In genomic region chr4:129561184-129561583, GRCm38 (mm10) we compare ENCODE assay signal across 24 mouse cellular contexts. TPM values are rescaled to one million over a fixed set of nuclear protein-coding genes. Genes with fewer than 3 reads are reported as not detected.
DNase-seq lines count a peak whose midpoint lies in the region; TF ChIP-seq lines count a peak whose summit lies in the region.
"Had no signal": no experiment of that assay in that cellular context is flagged by ENCODE, and none has a peak within 500 bp of the region (broad histone marks: within the 10 kb centered on the region; RNA-seq: fewer than 3 reads in every experiment).

No protein-coding gene starts in this region.

- 0 out of 4 replicates have a peak, but pooled peaks of 1 of the 2 experiments have one; percentile 21 for TF ChIP-seq EP300 in MEL (IDR thresholded peaks at IDR 0.05; ENCODE audit: low read depth in 1 of 2, low read length in 2 of 2)

- TF ChIP-seq RAD21 in MEL (IDR thresholded peaks at IDR 0.05; ENCODE audit: low read depth, low read length): no peak

- no peak overlapping the region for H3K4me3 ChIP-seq in MEL (ENCODE audit: control insufficient read depth in 1 of 2, insufficient read depth in 1 of 2, low read depth in 2 of 2, low read length in 2 of 2)

- no peaks in the 10 kb centered on the region; a peak in 2 of 4 replicates for H3K27me3 ChIP-seq in MEL (ENCODE audit: control insufficient read depth in 1 of 2, insufficient read depth in 2 of 2, low read length in 2 of 2)
- H3K27me3 ChIP-seq: CH12.LX, Patski had no signal

- TF ChIP-seq CTCF in MEL (IDR thresholded peaks at IDR 0.05 in 2 of 3, conservative IDR thresholded peaks at IDR 0.05 in 1 of 3; ENCODE audit: control insufficient read depth in 1 of 3, insufficient read depth in 1 of 3, low read depth in 2 of 3, low read length in 3 of 3, poor library complexity in 1 of 3, severe bottlenecking in 1 of 3): no peak

- H3K9ac ChIP-seq in MEL (ENCODE audit: control insufficient read depth, low read depth, low read length, poor library complexity, severe bottlenecking): no peak overlapping the region

- H3K4me1 ChIP-seq in MEL (ENCODE audit: control insufficient read depth in 1 of 2, insufficient read depth in 2 of 2, low read length in 2 of 2): peaks cover 0 to 8% of the 10 kb centered on the region in 2 experiments; a peak in 2 of 4 replicates

- H3K36me3 ChIP-seq in MEL (ENCODE audit: control insufficient read depth in 1 of 2, insufficient read depth in 2 of 2, low read length in 2 of 2): no peaks in the 10 kb centered on the region; a peak in 2 of 4 replicates
- H3K36me3 ChIP-seq: G1E had no signal

- H3K79me2 ChIP-seq in MEL (ENCODE audit: control insufficient read depth, insufficient read depth, low read length, poor library complexity): peaks cover 1% of the 10 kb centered on the region; the same call in 1 of the 2 replicates

- H3K27ac ChIP-seq in MEL (ENCODE audit: control insufficient read depth, low read depth, low read length): no peak overlapping the region

- DNase-seq in CD4-positive helper T cell, adult 2 months (ENCODE audit: low read depth, low spot score): peak; percentile 53
- DNase-seq in MEL (ENCODE audit: low read depth, low spot score): no peak
- DNase-seq in T-cell, adult 2 months (ENCODE audit: low spot score): peak; percentile 29
- DNase-seq in induced T-regulatory cell, adult 2 months (ENCODE audit: low read depth): peak; percentile 50
- DNase-seq in right cerebral cortex, postnatal 4 days: no peak
- DNase-seq in right cerebral cortex, adult 2 months (ENCODE audit: low spot score in 2 of 2): no peak
- DNase-seq in urinary bladder, postnatal 10 days (ENCODE audit: low spot score): no peak
- DNase-seq in ovary, postnatal 36 days (ENCODE audit: low spot score): no peak
- DNase-seq: adrenal gland, adult 2 months; adrenal gland, adult 8-10 months; adrenal gland, postnatal 10 days; adrenal gland, postnatal 14 days; adrenal gland, postnatal 25 days; adrenal gland, postnatal 36 days; B cell, adult 2 months; cerebellum, adult 11 months; cerebellum, adult 11-12 months; cerebellum, adult 18-20 months; cerebellum, adult 2 months; cerebellum, adult 8-10 months had no signal

- H3K9me3 ChIP-seq in MEL (replicated peaks; ENCODE audit: insufficient read depth, low read length): no peaks in the 10 kb centered on the region
- H3K9me3 ChIP-seq: G1E had no signal

- no peak for TF ChIP-seq POLR2A in MEL (IDR thresholded peaks at IDR 0.05; ENCODE audit: control insufficient read depth in 1 of 2, insufficient read depth in 1 of 2, low read depth in 1 of 2, low read length in 2 of 2, poor library complexity in 1 of 2)

TF ChIP-seq in MEL, 35 proteins besides CTCF, POLR2A, EP300 and RAD21:
- TF ChIP-seq RCOR1 (IDR thresholded peaks at IDR 0.05; ENCODE audit: low read depth, low read length) (0 out of 2 replicates have a peak, but pooled peaks have one; percentile 27), TAL1 (IDR thresholded peaks at IDR 0.05; ENCODE audit: low read length) (no peak), ZMIZ1 (IDR thresholded peaks at IDR 0.05; ENCODE audit: low read depth, low read length) (no peak), TCF12 (IDR thresholded peaks at IDR 0.05; ENCODE audit: low read depth, low read length) (peak; percentile 45; the same call in 1 of the 2 replicates), GATA1 (IDR thresholded peaks at IDR 0.05; ENCODE audit: low read depth, low read length) (peak; percentile 64)

RNA-seq across cellular contexts. Expression of gene Lck, which starts 12.3 kb away (rescaled TPM):
- total RNA-seq in MEL (2012; rRNA removed): 2.7 and 3.6 TPM in 2 replicates
- 1 to 10 TPM in 1 of 2 experiments, not detected in 1; 6.9 TPM for polyA plus RNA-seq in MEL (2012; ENCODE audit: insufficient read depth in 1 of 2, insufficient read length in 2 of 2, low read depth in 1 of 2, low replicate concordance in 2 of 2, missing spikeins in 1 of 2)

RNA-seq across cellular contexts. Expression of gene Fam167b, which starts 17.2 kb away (rescaled TPM):
- total RNA-seq in MEL (2012; rRNA removed): not detected in 2 replicates
- polyA plus RNA-seq in MEL (2012; ENCODE audit: insufficient read depth in 1 of 2, insufficient read length in 2 of 2, low read depth in 1 of 2, low replicate concordance in 2 of 2, missing spikeins in 1 of 2): not detected
- total RNA-seq: ES-E14, G1E had no signal
- polyA plus RNA-seq: G1E, Patski had no signal

RNA-seq across cellular contexts. Expression of gene Hdac1, which starts 18.7 kb away (rescaled TPM):
- total RNA-seq in MEL (2012; rRNA removed): 38.9 and 47.9 TPM in 2 replicates
- 100 to 1,000 TPM; 108 to 185 TPM for polyA plus RNA-seq in MEL (2012; ENCODE audit: insufficient read depth in 1 of 2, insufficient read length in 2 of 2, low read depth in 1 of 2, low replicate concordance in 2 of 2, missing spikeins in 1 of 2)

RNA-seq across cellular contexts. Expression of gene Eif3i, which starts 39.3 kb away (rescaled TPM):
- 766 and 806 TPM in 2 replicates for total RNA-seq in MEL (2012; rRNA removed)
- polyA plus RNA-seq in MEL (2012; ENCODE audit: insufficient read depth in 1 of 2, insufficient read length in 2 of 2, low read depth in 1 of 2, low replicate concordance in 2 of 2, missing spikeins in 1 of 2): 100 to 1,000 TPM; 396 to 730 TPM

RNA-seq across cellular contexts. Expression of gene Tmem234, which starts 39.3 kb away (rescaled TPM):
- total RNA-seq in MEL (2012; rRNA removed): 140 and 148 TPM in 2 replicates
- 100 to 1,000 TPM in 1 of 2 experiments, not detected in 1; 220 TPM for polyA plus RNA-seq in MEL (2012; ENCODE audit: insufficient read depth in 1 of 2, insufficient read length in 2 of 2, low read depth in 1 of 2, low replicate concordance in 2 of 2, missing spikeins in 1 of 2)

Comparison
In these comparisons a context has a peak if more than half of its experiments do, and no peak if none do; other contexts are left out.
1. DNase-seq: peak in CD4-positive helper T cell, adult 2 months (single experiment), T-cell, adult 2 months (single experiment) and induced T-regulatory cell, adult 2 months (single experiment); none in MEL (single experiment), right cerebral cortex, postnatal 4 days (single experiment), right cerebral cortex, adult 2 months (0 of 2), urinary bladder, postnatal 10 days (single experiment) and ovary, postnatal 36 days (single experiment).